Mouse (Mus musculus) forebrain, embryonic 11.5 days (tissue): ENCODE results near the gene Pole2. TPM values are rescaled to one million over a fixed set of nuclear protein-coding genes. Genes with fewer than 3 reads are reported as not detected.

Source experiments
- ATAC-seq: fragments of 200-750 bp; cut with Nextera tagmentation; replicated peaks from 2 replicates; pipeline ENCODE4 v1.8.0; 2017; ENCODE audit warnings: moderate TSS enrichment; ENCODE audit not compliant: low FRiP score
- DNase-seq: peaks from one replicate; pipeline ENCODE4 v3.0.0-alpha.2; 2017; ENCODE audit warnings: low spot score
- H3K27ac ChIP-seq: fragments of 300-500 bp; sonication (generic); 2 replicates; pipeline ENCODE4 v1.5.1; 2014; ENCODE audit warnings: low read depth, low read length
- H3K27me3 ChIP-seq: fragments of 300-500 bp; sonication (generic); 2 replicates; pipeline ENCODE4 v1.6.1; 2014; ENCODE audit warnings: mild to moderate bottlenecking, low read length, mixed read lengths; ENCODE audit not compliant: control insufficient read depth, insufficient read depth
- H3K36me3 ChIP-seq: fragments of 300-500 bp; sonication (generic); 2 replicates; pipeline ENCODE4 v1.6.1; 2014; ENCODE audit warnings: mild to moderate bottlenecking, low read length, moderate library complexity, mixed read lengths; ENCODE audit not compliant: control insufficient read depth, insufficient read depth
- H3K4me1 ChIP-seq: fragments of 300-500 bp; sonication (generic); replicated peaks from 2 replicates; pipeline ENCODE4 v1.6.1; 2014; ENCODE audit warnings: low read length, mixed read lengths; ENCODE audit not compliant: control insufficient read depth, insufficient read depth
- H3K4me2 ChIP-seq: fragments of 300-500 bp; sonication (generic); 2 replicates; pipeline ENCODE4 v1.6.1; 2014; ENCODE audit warnings: low read depth, mild to moderate bottlenecking, low read length, moderate library complexity, mixed read lengths; ENCODE audit not compliant: severe bottlenecking
- H3K4me3 ChIP-seq: fragments of 300-500 bp; sonication (generic); 2 replicates; pipeline ENCODE4 v1.5.1; 2014; ENCODE audit warnings: low read depth, low read length
- H3K9ac ChIP-seq: fragments of 300-500 bp; sonication (generic); 2 replicates; pipeline ENCODE4 v1.6.1; 2014; ENCODE audit warnings: low read length
- H3K9me3 ChIP-seq: fragments of 300-500 bp; sonication (generic); 2 replicates; pipeline ENCODE4 v1.6.1; 2016; ENCODE audit warnings: low read length, mixed read lengths; ENCODE audit not compliant: control insufficient read depth
- WGBS: fragments of 180-500 bp; shearing (Covaris S2); extraction: QIAGEN DNeasy Blood & Tissue Kit; methylation state at CpG from one replicate; pipeline ENCODE4 v1.1.7; 2014; 5-methylcytosine and 5-hydroxymethylcytosine counted together
- polyA plus RNA-seq: library from polyadenylated mRNA; unstranded; fragments of >200 nt; fragmentation: Nextera tagmentation; extraction: Ambion mirVana; gene quantifications from 2 replicates; pipeline ENCODE4 v1.2.1, GENCODE M21; 2014

Pole2 gene
- polyA plus RNA-seq: 33.7 and 35.7 TPM in 2 replicates

- Histone ChIP-seq H3K27ac (no peak within 1 kb of the TSS; the same call in 1 of the 2 replicates), H3K4me1 (no peaks in the 10 kb centered on the region; the same call in 1 of the 2 replicates), H3K36me3 (no peaks in the 10 kb centered on the region; the same call in 1 of the 2 replicates), H3K9me3 (no peaks in the 10 kb centered on the region), H3K4me2 (peak within 1 kb of the TSS; percentile 51), H3K4me3 (peak within 1 kb of the TSS; percentile 63), H3K9ac (peak within 1 kb of the TSS; percentile 72), H3K27me3 (no peaks in the 10 kb centered on the region)
- ATAC-seq (peak; percentile 96), DNase-seq (peak; percentile 93)
- WGBS: under 1% methylated on average over 37 of the region's 37 CpGs
Observed at GRCm38 (mm10) chr12:69227776-69228466, at the start of gene Pole2. TSS of gene Pole2 (minus strand) at chr12:69228195.

- no peak for DNase-seq
- no peak overlapping the region for H3K27ac ChIP-seq
- WGBS: 64% methylated on average over 2 of the region's 2 CpGs
Observed at GRCm38 (mm10) chr12:69268956-69269355, 41.0 kb upstream of the Pole2 start.

GRCm38 (mm10) chr12:69267956-69268632, 40.1 kb upstream of the Pole2 start:
- no peak overlapping the region for H3K9ac ChIP-seq
- 75% methylated on average over 11 of the region's 11 CpGs for WGBS
- no peak overlapping the region for H3K4me3 ChIP-seq
- ATAC-seq (no peak), DNase-seq (no peak)
- H3K27ac ChIP-seq: no peak overlapping the region
- no peaks in the 10 kb centered on the region for H3K4me1 ChIP-seq
- H3K9me3 ChIP-seq: no peaks in the 10 kb centered on the region
- no peaks in the 10 kb centered on the region for H3K27me3 ChIP-seq
- no peak overlapping the region for H3K4me2 ChIP-seq
- H3K36me3 ChIP-seq: no peaks in the 10 kb centered on the region

More at GRCm38 (mm10) chr12:69268956-69269355, 41.0 kb upstream of the Pole2 start:
- Histone ChIP-seq H3K9me3 (no peaks in the 10 kb centered on the region), H3K36me3 (no peaks in the 10 kb centered on the region), H3K9ac (no peak overlapping the region), H3K4me2 (no peak overlapping the region), H3K4me1 (no peaks in the 10 kb centered on the region), H3K4me3 (no peak overlapping the region), H3K27me3 (no peaks in the 10 kb centered on the region)
- no peak for ATAC-seq

- WGBS: 86% methylated on average over 3 of the region's 3 CpGs
- no peaks in the 10 kb centered on the region for H3K4me1 ChIP-seq
- H3K9ac ChIP-seq: no peak overlapping the region
- H3K27me3 ChIP-seq: no peaks in the 10 kb centered on the region
- no peak overlapping the region for H3K27ac ChIP-seq
- H3K9me3 ChIP-seq: no peaks in the 10 kb centered on the region
- ATAC-seq (no peak), DNase-seq (no peak)
- no peaks in the 10 kb centered on the region for H3K36me3 ChIP-seq
- H3K4me2 ChIP-seq: no peak overlapping the region
- no peak overlapping the region for H3K4me3 ChIP-seq
Observed at GRCm38 (mm10) chr12:69265031-69265430, 37.0 kb upstream of the Pole2 start.

GRCm38 (mm10) chr12:69262251-69262650, 34.3 kb upstream of the Pole2 start:
- 92% methylated on average over 5 of the region's 5 CpGs for WGBS
- H3K27me3 ChIP-seq: no peaks in the 10 kb centered on the region
- no peak overlapping the region for H3K4me2 ChIP-seq
- ATAC-seq (no peak), DNase-seq (no peak)
- H3K27ac ChIP-seq: no peak overlapping the region
- H3K4me3 ChIP-seq: no peak overlapping the region
- H3K9ac ChIP-seq: no peak overlapping the region
- H3K36me3 ChIP-seq: no peaks in the 10 kb centered on the region
- no peaks in the 10 kb centered on the region for H3K9me3 ChIP-seq
- no peaks in the 10 kb centered on the region for H3K4me1 ChIP-seq

GRCm38 (mm10) chr12:69257836-69258235, 29.8 kb upstream of the Pole2 start:
- Histone ChIP-seq H3K27me3 (no peaks in the 10 kb centered on the region), H3K9ac (no peak overlapping the region), H3K4me2 (no peak overlapping the region), H3K4me3 (no peak overlapping the region), H3K27ac (no peak overlapping the region), H3K4me1 (no peaks in the 10 kb centered on the region), H3K36me3 (no peaks in the 10 kb centered on the region), H3K9me3 (no peaks in the 10 kb centered on the region)
- ATAC-seq (no peak), DNase-seq (no peak)
- WGBS: 90% methylated on average over 11 of the region's 11 CpGs

- DNase-seq: no peak
- ATAC-seq: no peak
- WGBS: 91% methylated on average over 1 of the region's 1 CpGs
- Histone ChIP-seq H3K4me1 (no peaks in the 10 kb centered on the region), H3K4me3 (no peak overlapping the region), H3K4me2 (no peak overlapping the region), H3K27me3 (no peaks in the 10 kb centered on the region), H3K27ac (no peak overlapping the region), H3K9ac (no peak overlapping the region), H3K9me3 (no peaks in the 10 kb centered on the region), H3K36me3 (no peaks in the 10 kb centered on the region)
Observed at GRCm38 (mm10) chr12:69253806-69254205, 25.8 kb upstream of the Pole2 start.

GRCm38 (mm10) chr12:69250756-69251155, 22.8 kb upstream of the Pole2 start:
- no peaks in the 10 kb centered on the region for H3K4me1 ChIP-seq
- no peak overlapping the region for H3K9ac ChIP-seq
- no peaks in the 10 kb centered on the region for H3K9me3 ChIP-seq
- no peak overlapping the region for H3K4me2 ChIP-seq
- ATAC-seq (no peak), DNase-seq (no peak)
- H3K4me3 ChIP-seq: no peak overlapping the region
- H3K36me3 ChIP-seq: no peaks in the 10 kb centered on the region
- WGBS: 77% methylated on average over 8 of the region's 8 CpGs
- no peaks in the 10 kb centered on the region for H3K27me3 ChIP-seq
- no peak overlapping the region for H3K27ac ChIP-seq
